Mouse (Mus musculus): ENCODE measurements around the gene Cog3. TPM values are rescaled to one million over a fixed set of nuclear protein-coding genes. Genes with fewer than 3 reads are reported as not detected.
"Not testable (repeated sequence)": the region's sequence is repeated elsewhere in the genome, so short reads cannot be mapped to it uniquely, and the experiment has no call there.

Cog3 gene
- total RNA-seq (2021) (10 to 100 TPM; 22.1 to 27.4 TPM), polyA plus RNA-seq (2012; rRNA removed) (5.5 and 5.8 TPM in 2 replicates)
- long read RNA-seq, full-length matches to known transcripts: 24 of 25 reads
- long read RNA-seq, partial matches to known transcripts: 1 of 25 reads
- long read RNA-seq, other reads (novel, unspliced or antisense): 0 of 25 reads

- DNase-seq: peak; percentile 98
Measured at GRCm38 (mm10) chr14:75753991-75754817, at the start of gene Cog3. TSS of gene Cog3 (minus strand) at chr14:75754517.

- no peak for DNase-seq
Measured at GRCm38 (mm10) chr14:75797769-75798386, 43.6 kb upstream of the Cog3 start.

- DNase-seq: no peak
Measured at GRCm38 (mm10) chr14:75795918-75796317, 41.6 kb upstream of the Cog3 start.

GRCm38 (mm10) chr14:75794726-75795125 is 40.4 kb upstream of the Cog3 start:
- DNase-seq: no peak

GRCm38 (mm10) chr14:75794324-75794723 is 40.0 kb upstream of the Cog3 start:
- no peak for DNase-seq

- DNase-seq: no peak
Measured at GRCm38 (mm10) chr14:75793110-75793509, 38.8 kb upstream of the Cog3 start.

- DNase-seq: no peak
Measured at GRCm38 (mm10) chr14:75791372-75791771, 37.1 kb upstream of the Cog3 start.

GRCm38 (mm10) chr14:75790411-75790996 is 36.2 kb upstream of the Cog3 start:
- peak; percentile 63 for DNase-seq

GRCm38 (mm10) chr14:75789291-75789690 is 35.0 kb upstream of the Cog3 start:
- DNase-seq: peak; percentile 91

- DNase-seq: no peak
Measured at GRCm38 (mm10) chr14:75787794-75788175, 33.5 kb upstream of the Cog3 start.

GRCm38 (mm10) chr14:75786868-75787793 is 32.8 kb upstream of the Cog3 start, which contains the start of gene Slc25a30:
TSS of gene Slc25a30 (minus strand) at chr14:75787037.
- DNase-seq: peak; percentile 99

GRCm38 (mm10) chr14:75786424-75786867 is 32.1 kb upstream of the Cog3 start:
- DNase-seq: no peak

GRCm38 (mm10) chr14:75779913-75780312 is 25.6 kb upstream of the Cog3 start:
- no peak for DNase-seq

- no peak for DNase-seq
Measured at GRCm38 (mm10) chr14:75776637-75777036, 22.3 kb upstream of the Cog3 start.

- peak; percentile 66 for DNase-seq
Measured at GRCm38 (mm10) chr14:75773431-75773830, 19.1 kb upstream of the Cog3 start.

GRCm38 (mm10) chr14:75772407-75772806 is 18.1 kb upstream of the Cog3 start:
- DNase-seq: not testable (repeated sequence)

GRCm38 (mm10) chr14:75771101-75771501 is 16.8 kb upstream of the Cog3 start:
- no peak for DNase-seq

GRCm38 (mm10) chr14:75769334-75769733 is 15.0 kb upstream of the Cog3 start:
- no peak for DNase-seq

- no peak for DNase-seq
Measured at GRCm38 (mm10) chr14:75768275-75768608, 13.9 kb upstream of the Cog3 start.

- peak; percentile 70 for DNase-seq
Measured at GRCm38 (mm10) chr14:75767492-75768274, 13.4 kb upstream of the Cog3 start.

Measured in adrenal gland, adult 2 months (tissue).